Mouse (Mus musculus) heart, embryonic 13.5 days (tissue): Measurements from ENCODE around the gene Dusp2. TPM values are rescaled to one million over a fixed set of nuclear protein-coding genes. Genes with fewer than 3 reads are reported as not detected.
A peak's percentile ranks its signal among the peaks of the same experiment; 100 is the strongest.

Experiments used
- ATAC-seq: fragments of 200-750 bp; cut with Nextera tagmentation; 2 replicates; pipeline ENCODE4 v1.8.0; 2017; ENCODE audit warnings: moderate TSS enrichment; ENCODE audit not compliant: insufficient number of reproducible peaks, low FRiP score, low TSS enrichment; ENCODE audit errors: extremely low read depth
- H3K27ac ChIP-seq: fragments of 300-500 bp; sonication (generic); replicated peaks from 2 replicates; pipeline ENCODE4 v1.5.1; 2015; ENCODE audit warnings: moderate library complexity, mild to moderate bottlenecking, inconsistent platforms
- H3K27me3 ChIP-seq: fragments of 300-500 bp; sonication (generic); replicated peaks from 2 replicates; pipeline ENCODE4 v1.6.1; 2015; ENCODE audit warnings: mild to moderate bottlenecking, inconsistent platforms
- H3K36me3 ChIP-seq: fragments of 300-500 bp; sonication (generic); 2 replicates; pipeline ENCODE4 v1.6.1; 2015; ENCODE audit warnings: mild to moderate bottlenecking, inconsistent platforms
- H3K4me1 ChIP-seq: fragments of 300-500 bp; sonication (generic); 2 replicates; pipeline ENCODE4 v1.6.1; 2015; ENCODE audit warnings: inconsistent platforms
- H3K4me2 ChIP-seq: fragments of 300-500 bp; sonication (generic); 2 replicates; pipeline ENCODE4 v1.6.1; 2015; ENCODE audit warnings: inconsistent platforms, mild to moderate bottlenecking, moderate library complexity
- H3K4me3 ChIP-seq: fragments of 300-500 bp; sonication (generic); 2 replicates; pipeline ENCODE4 v1.5.1; 2015; ENCODE audit warnings: moderate library complexity, mild to moderate bottlenecking, inconsistent platforms
- H3K9ac ChIP-seq: fragments of 300-500 bp; sonication (generic); 2 replicates; pipeline ENCODE4 v1.6.1; 2015; ENCODE audit warnings: inconsistent platforms, mild to moderate bottlenecking, moderate library complexity
- H3K9me3 ChIP-seq: fragments of 300-500 bp; sonication (generic); 2 replicates; pipeline ENCODE4 v1.6.1; 2016; ENCODE audit warnings: inconsistent platforms
- WGBS: fragments of 180-500 bp; shearing (Covaris S2); methylation state at CpG from one replicate; pipeline ENCODE4 v1.1.7; 2015; ENCODE audit warnings: mixed read lengths; 5-methylcytosine and 5-hydroxymethylcytosine counted together
- polyA plus RNA-seq: library from polyadenylated mRNA; unstranded; fragments of >200 nt; fragmentation: Nextera tagmentation; extraction: Ambion mirVana; gene quantifications from 2 replicates; pipeline ENCODE4 v1.2.1, GENCODE M21; 2015

The Dusp2 gene
- polyA plus RNA-seq, 1 experiment from 2014 or later, result 13.5 TPM

DNA sequence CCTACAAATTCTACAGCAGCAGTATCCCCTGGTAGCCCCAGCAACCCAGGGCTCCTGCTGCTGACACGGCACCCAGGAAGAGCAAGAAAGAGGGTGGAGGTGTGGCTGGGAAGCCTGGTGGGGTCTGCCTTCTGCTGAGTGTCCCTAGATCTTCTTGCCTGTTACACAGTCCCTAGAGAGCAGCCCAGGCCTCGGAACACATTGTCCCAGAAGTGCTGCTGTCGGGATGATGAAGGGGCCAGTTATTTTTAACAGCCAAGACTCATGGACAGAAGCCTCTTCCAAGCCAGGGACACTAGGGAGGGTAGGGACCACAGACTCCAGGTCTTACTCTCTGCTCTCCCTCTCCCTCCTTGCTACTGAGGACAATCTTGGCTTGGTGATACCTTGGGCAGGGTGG lies 43.3 kb downstream of the Dusp2 start:
- Histone ChIP-seq H3K4me2 (no peak overlapping the region), H3K36me3 (no peaks in the 10 kb centered on the region), H3K27me3 (peaks cover 4% of the 10 kb centered on the region; the same call in 1 of the 2 replicates), H3K4me3 (no peak overlapping the region), H3K27ac (no peak overlapping the region), H3K9ac (0 out of 2 replicates have a peak overlapping the region, but pooled peaks have one; percentile 2), H3K4me1 (peaks cover 44% of the 10 kb centered on the region), H3K9me3 (no peaks in the 10 kb centered on the region)
- no peak for ATAC-seq
- 37% methylated on average over 3 of the region's 3 CpGs for WGBS

GRCm38 (mm10) chr2:127383881-127384280 lies 47.9 kb downstream of the Dusp2 start:
- Histone ChIP-seq H3K4me1 (peaks cover 9% of the 10 kb centered on the region), H3K36me3 (no peaks in the 10 kb centered on the region), H3K27ac (no peak overlapping the region), H3K9ac (no peak overlapping the region), H3K4me3 (no peak overlapping the region), H3K4me2 (no peak overlapping the region), H3K27me3 (peaks cover 4% of the 10 kb centered on the region; the same call in 1 of the 2 replicates), H3K9me3 (no peaks in the 10 kb centered on the region)
- WGBS, result 64% methylated on average over 7 of the region's 7 CpGs
- no peak for ATAC-seq

DNA sequence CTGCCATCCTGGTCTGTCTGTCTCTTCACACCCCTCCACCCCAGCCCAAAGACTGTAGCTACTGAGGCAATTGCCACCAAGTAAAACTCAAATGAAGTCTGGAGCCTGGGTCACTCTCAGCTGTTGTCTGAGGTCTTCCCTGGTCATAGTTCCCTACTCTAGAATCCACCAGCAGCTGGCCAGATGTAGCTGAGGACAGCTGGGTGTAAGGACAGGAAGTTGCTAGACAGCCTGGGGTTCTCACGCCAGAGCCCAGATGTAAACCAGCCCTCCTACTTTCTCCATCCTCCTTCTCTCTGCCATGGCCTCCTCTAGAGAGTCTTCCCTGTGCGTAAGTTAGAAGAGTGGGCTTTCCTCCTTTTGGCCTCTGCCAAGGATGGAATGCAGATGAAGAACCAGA lies 51.6 kb downstream of the Dusp2 start:
- no peak overlapping the region for H3K9ac ChIP-seq
- no peaks in the 10 kb centered on the region for H3K36me3 ChIP-seq
- no peak for ATAC-seq
- peaks cover 4% of the 10 kb centered on the region; the same call in 1 of the 2 replicates for H3K27me3 ChIP-seq
- no peaks in the 10 kb centered on the region for H3K4me1 ChIP-seq
- H3K4me3 ChIP-seq, result no peak overlapping the region
- WGBS, result 67% methylated on average over 2 of the region's 2 CpGs
- H3K27ac ChIP-seq, result no peak overlapping the region
- H3K4me2 ChIP-seq, result no peak overlapping the region
- no peaks in the 10 kb centered on the region for H3K9me3 ChIP-seq

Other genes with a start within 250 kb of the Dusp2 start
- gene Ncaph, start 202.2 kb upstream of the Dusp2 start, polyA plus RNA-seq, result 51.2 and 53.3 TPM in 2 replicates
- gene Itpripl1, start 192.7 kb upstream of the Dusp2 start, polyA plus RNA-seq, result 11.6 and 12.4 TPM in 2 replicates
- gene 1810024B03Rik, start 127.9 kb upstream of the Dusp2 start, polyA plus RNA-seq, result 1.1 and 1.4 TPM in 2 replicates
- gene Snrnp200, start 127.8 kb upstream of the Dusp2 start, polyA plus RNA-seq, result 35.2 and 38.0 TPM in 2 replicates
- gene Ciao1, start 88.3 kb upstream of the Dusp2 start, polyA plus RNA-seq, result 48.4 and 55.5 TPM in 2 replicates
- gene Tmem127, start 88.3 kb upstream of the Dusp2 start, polyA plus RNA-seq, result 19.7 and 21.6 TPM in 2 replicates
- 92.0 and 94.0 TPM in 2 replicates for gene Stard7, start 65.9 kb upstream of the Dusp2 start, polyA plus RNA-seq
- not detected in 2 replicates for gene Astl, start 2.5 kb downstream of the Dusp2 start, polyA plus RNA-seq
- gene Adra2b, start 27.0 kb downstream of the Dusp2 start, polyA plus RNA-seq, result 1.6 and 1.8 TPM in 2 replicates
- gene Gpat2, start 89.0 kb downstream of the Dusp2 start, polyA plus RNA-seq, result 0.41 and 0.45 TPM in 2 replicates
- 27.4 and 30.5 TPM in 2 replicates for gene Fahd2a, start 108.4 kb downstream of the Dusp2 start, polyA plus RNA-seq
- 0.93 and 1.4 TPM in 2 replicates for gene Kcnip3, start 185.9 kb downstream of the Dusp2 start, polyA plus RNA-seq
- 0.10 and 0.19 TPM in 2 replicates for gene Prom2, start 205.3 kb downstream of the Dusp2 start, polyA plus RNA-seq